Mouse (Mus musculus): Measurements from ENCODE around the gene Retn.

DNA sequence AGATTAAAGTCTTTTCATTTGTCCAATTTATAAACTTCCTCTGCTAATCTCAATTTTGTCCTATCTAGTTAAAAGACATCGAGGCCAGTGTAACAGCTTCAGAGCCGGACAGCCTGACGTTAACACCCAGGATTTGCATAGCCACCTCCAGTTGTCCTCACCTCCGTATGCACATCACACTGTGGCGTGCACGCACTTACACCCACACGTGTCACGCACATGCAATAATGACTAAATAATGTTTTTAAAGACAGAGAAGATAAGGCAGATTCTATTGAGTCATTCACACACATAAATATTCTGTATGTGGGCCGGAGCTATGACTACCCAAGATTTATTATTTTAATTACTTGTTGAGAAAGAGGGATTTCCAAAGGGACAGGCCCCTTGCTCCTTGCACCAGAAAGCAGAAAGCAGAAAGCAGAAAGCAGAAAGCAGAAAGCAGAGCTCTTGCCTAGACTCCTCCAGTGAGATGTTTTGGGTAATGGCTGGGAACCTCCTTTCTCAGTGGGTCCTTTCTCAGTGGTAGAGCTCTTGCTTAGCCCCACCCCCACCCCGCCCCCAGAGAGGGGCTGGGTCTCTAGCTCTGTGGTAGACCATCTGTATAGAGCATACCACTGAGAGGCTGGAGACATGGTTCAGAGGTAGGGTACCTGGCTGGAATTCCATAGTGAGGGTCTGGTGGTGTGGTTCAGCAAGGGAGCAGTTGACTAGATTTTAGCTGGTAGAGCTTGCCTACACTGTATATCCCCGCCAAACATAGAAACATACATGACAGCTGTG, 653 bp upstream of the Retn start:
- TF ChIP-seq CTCF (IDR thresholded peaks at IDR 0.05; ENCODE audit: low read depth, low read length) = no peak
- no peak for TF ChIP-seq POLR2A (IDR thresholded peaks at IDR 0.05; ENCODE audit: insufficient read depth, low read length)
- no peak for TF ChIP-seq EP300 (IDR thresholded peaks at IDR 0.05; ENCODE audit: insufficient read depth, low read depth, low read length)
